Mouse (Mus musculus): ENCODE measurements around the gene Ebf1.

DNA sequence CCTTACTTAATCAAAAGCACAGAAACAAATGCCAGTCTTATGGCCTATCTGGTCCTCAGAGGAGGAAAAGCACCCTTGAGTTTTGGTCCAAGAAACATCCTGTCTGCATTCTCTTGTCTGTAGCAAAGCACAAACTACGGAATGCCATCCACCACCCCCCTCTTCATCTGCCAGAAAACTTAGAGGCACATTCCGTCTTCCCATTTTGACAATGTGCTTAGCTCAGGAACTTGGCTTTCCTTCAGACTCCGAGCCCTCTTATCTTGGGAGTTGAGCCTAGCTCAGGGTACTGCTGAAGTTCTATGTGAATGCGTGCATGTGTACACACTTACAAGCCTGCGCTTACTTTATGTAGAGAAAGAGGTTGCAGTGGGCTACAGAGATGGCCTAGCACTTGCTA is 362.3 kb downstream of the Ebf1 start:
- no peak for TF ChIP-seq POLR2A (IDR thresholded peaks at IDR 0.05; ENCODE audit: insufficient read length, low read depth)
- TF ChIP-seq MYOG (IDR thresholded peaks at IDR 0.05; ENCODE audit: control insufficient read depth in 1 of 3, insufficient read depth in 1 of 3, insufficient read length in 2 of 3, low read depth in 2 of 3): no peak
- TF ChIP-seq E2F4 (IDR thresholded peaks at IDR 0.05; ENCODE audit: insufficient read depth): no peak
- TF ChIP-seq MAX (IDR thresholded peaks at IDR 0.05; ENCODE audit: low read depth): no peak
- no peak for TF ChIP-seq CEBPB (IDR thresholded peaks at IDR 0.05; ENCODE audit: insufficient read depth, poor library complexity, severe bottlenecking)
- TF ChIP-seq REST (IDR thresholded peaks at IDR 0.05; ENCODE audit: insufficient read depth, insufficient read length): no peak
- no peak for TF ChIP-seq USF1 (IDR thresholded peaks at IDR 0.05; ENCODE audit: low read depth)
- no peak for TF ChIP-seq MYOD1 (IDR thresholded peaks at IDR 0.05; ENCODE audit: control insufficient read depth in 1 of 3, insufficient read length in 2 of 3, low read depth in 2 of 3)
- no peak for TF ChIP-seq SRF (IDR thresholded peaks at IDR 0.05; ENCODE audit: control insufficient read depth, insufficient read length, low read depth)
- no peak for TF ChIP-seq TCF12 (IDR thresholded peaks at IDR 0.05; ENCODE audit: insufficient read depth, poor library complexity, severe bottlenecking)
- TF ChIP-seq POLR2AphosphoS2 (IDR thresholded peaks at IDR 0.05; ENCODE audit: insufficient read length, low read depth): no peak

All from myocyte (in vitro differentiated cells).